Mouse (Mus musculus) ES-E14 (cell line): Measurements from ENCODE around the gene Pacrg. TPM values are rescaled to one million over a fixed set of nuclear protein-coding genes. Genes with fewer than 3 reads are reported as not detected.

Experiments used
- DNase-seq: peaks from one replicate; pipeline ENCODE4 v3.0.0-alpha.2; 2013; ENCODE audit warnings: low read depth, low spot score
- H3K27ac ChIP-seq: 2 replicates; pipeline ENCODE4 v1.5.1; 2012; ENCODE audit warnings: low read depth, mild to moderate bottlenecking, low read length, moderate library complexity, mixed read lengths; ENCODE audit not compliant: poor library complexity, insufficient read depth, severe bottlenecking
- H3K36me3 ChIP-seq: 2 replicates; pipeline ENCODE4 v1.6.1; 2012; ENCODE audit warnings: mild to moderate bottlenecking, low read length, moderate library complexity, mixed read lengths; ENCODE audit not compliant: control insufficient read depth, poor library complexity, insufficient read depth, severe bottlenecking
- H3K4me1 ChIP-seq, 2 experiments: fragments of 150-350 bp in 1 of 2; sonication (generic) in 1 of 2; 2 replicates each; pipeline ENCODE4 v1.6.1; 2012; ENCODE audit warnings: low read length in 2 of 2, mild to moderate bottlenecking in 1 of 2, mixed read lengths in 1 of 2; ENCODE audit not compliant: control insufficient read depth in 2 of 2, insufficient read depth in 2 of 2, poor library complexity in 1 of 2
- H3K4me3 ChIP-seq, 2 experiments: fragments of 150-350 bp in 1 of 2; sonication (generic) in 1 of 2; 2 replicates each; pipeline ENCODE4 v1.5.1; 2012; ENCODE audit warnings: low read length in 2 of 2, low read depth in 1 of 2, mild to moderate bottlenecking in 1 of 2, mixed read lengths in 1 of 2; ENCODE audit not compliant: insufficient read depth in 1 of 2, poor library complexity in 1 of 2, severe bottlenecking in 1 of 2
- H3K9ac ChIP-seq: 2 replicates; pipeline ENCODE4 v1.6.1; 2012; ENCODE audit warnings: low read depth, mild to moderate bottlenecking, low read length, mixed read lengths; ENCODE audit not compliant: poor library complexity, insufficient read depth, severe bottlenecking
- H3K9me3 ChIP-seq: fragments of 150-350 bp; sonication (generic); 2 replicates; pipeline ENCODE4 v1.6.1; 2012; ENCODE audit warnings: low read depth, mild to moderate bottlenecking, low read length; ENCODE audit not compliant: control insufficient read depth, insufficient read depth
- CHD2 ChIP-seq: IDR thresholded peaks from 2 replicates; pipeline ENCODE4 v1.6.1; 2014; ENCODE audit warnings: mild to moderate bottlenecking, low read depth, low read length, inconsistent platforms
- HCFC1 ChIP-seq: IDR thresholded peaks from 2 replicates; pipeline ENCODE4 v1.6.1; 2012; ENCODE audit warnings: low read length, inconsistent platforms, borderline replicate concordance; ENCODE audit not compliant: insufficient read depth
- MAFK ChIP-seq: IDR thresholded peaks from 2 replicates; pipeline ENCODE4 v1.6.1; 2014; ENCODE audit warnings: mild to moderate bottlenecking, low read depth, low read length, inconsistent platforms; ENCODE audit not compliant: insufficient read depth
- ZC3H11A ChIP-seq: IDR thresholded peaks from 2 replicates; pipeline ENCODE4 v1.6.1; 2012; ENCODE audit warnings: low read depth, mild to moderate bottlenecking, inconsistent platforms, low read length, borderline replicate concordance
- ZNF384 ChIP-seq: IDR thresholded peaks from 2 replicates; pipeline ENCODE4 v1.6.1; 2012; ENCODE audit warnings: low read depth, low read length, inconsistent platforms
- in situ Hi-C, 2 experiments: fragments of 600-800 bp; cut with MboI; formaldehyde crosslinking; loops; one replicate each; pipeline ENCODE4 v1.15.1; 2025; ENCODE audit warnings: low sequenced_read_pairs in 2 of 2, inconsistent platforms in 1 of 2; ENCODE audit not compliant: unreplicated experiment in 2 of 2
- total RNA-seq: library from RNA; depleted of rRNA; stranded (reverse); fragments of 300-350 nt; gene quantifications from 2 replicates; pipeline ENCODE4 v1.2.3, GENCODE M21; 2012

Pacrg gene
- total RNA-seq, 1 experiment: 0.27 TPM

- no peaks in the 10 kb centered on the region for H3K9me3 ChIP-seq
- H3K27ac ChIP-seq: no peak overlapping the region
- no peak for DNase-seq
- no peak overlapping the region for H3K4me3 ChIP-seq
- no peak for TF ChIP-seq MAFK
- no peak for TF ChIP-seq ZC3H11A
- TF ChIP-seq HCFC1: no peak
- no peak for TF ChIP-seq CHD2
- no peak for TF ChIP-seq ZNF384
- no peaks in the 10 kb centered on the region for H3K4me1 ChIP-seq
- H3K36me3 ChIP-seq: no peaks in the 10 kb centered on the region
- in situ Hi-C loops: no loop called here
- H3K9ac ChIP-seq: no peak overlapping the region
These were observed 422.4 kb downstream of the Pacrg start for GRCm38 (mm10) chr17:10417558-10418253.

GRCm38 (mm10) chr17:10416995-10417394 is 423.1 kb downstream of the Pacrg start:
- no peak for DNase-seq
- TF ChIP-seq ZC3H11A (no peak), CHD2 (no peak), MAFK (no peak), HCFC1 (no peak), ZNF384 (no peak)
- no peaks in the 10 kb centered on the region for H3K9me3 ChIP-seq
- no peak overlapping the region for H3K27ac ChIP-seq
- H3K9ac ChIP-seq: no peak overlapping the region
- in situ Hi-C loops: no loop called here
- H3K36me3 ChIP-seq: no peaks in the 10 kb centered on the region
- no peak overlapping the region for H3K4me3 ChIP-seq
- H3K4me1 ChIP-seq: no peaks in the 10 kb centered on the region

DNA sequence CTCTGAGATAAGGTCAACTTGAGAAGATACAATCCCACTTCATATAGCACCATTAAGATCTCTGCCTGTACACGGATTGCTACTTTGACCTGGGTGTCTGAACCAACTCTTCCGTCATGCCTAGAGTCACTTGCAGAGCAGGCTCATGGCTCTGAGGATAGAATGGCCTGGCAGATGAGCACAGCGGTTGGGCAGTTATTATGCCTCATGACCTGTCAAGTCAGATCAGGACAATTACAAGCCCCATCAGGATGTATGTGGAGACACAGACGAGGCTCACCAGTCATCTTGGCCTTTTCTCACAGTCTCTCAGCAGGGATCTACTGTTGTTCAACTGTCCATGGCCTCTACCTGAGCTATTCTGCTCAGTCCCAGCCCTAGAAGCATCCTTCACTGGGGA is 424.0 kb downstream of the Pacrg start:
- no peak overlapping the region for H3K27ac ChIP-seq
- no peak for TF ChIP-seq CHD2
- TF ChIP-seq MAFK: no peak

DNA sequence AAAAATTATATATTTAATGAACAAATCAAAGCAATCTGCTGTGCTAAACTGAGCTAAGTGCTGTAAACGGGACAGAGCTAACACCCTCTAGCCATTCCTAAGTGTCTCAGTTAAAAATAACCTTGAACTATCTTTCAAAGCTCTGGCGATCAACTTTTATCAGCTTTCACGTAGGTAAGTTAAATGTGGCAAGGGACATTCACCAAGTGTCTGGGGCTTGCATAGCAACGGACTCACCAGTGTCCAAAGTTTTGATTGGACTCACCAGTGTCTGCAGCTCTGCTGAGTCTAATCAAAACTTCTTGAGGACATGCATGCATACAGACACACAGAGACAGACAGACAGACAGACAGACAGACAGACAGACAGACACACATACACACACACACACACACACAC is 425.7 kb downstream of the Pacrg start:
- Histone ChIP-seq H3K9me3 (no peaks in the 10 kb centered on the region), H3K9ac (no peak overlapping the region), H3K27ac (no peak overlapping the region), H3K36me3 (no peaks in the 10 kb centered on the region), H3K4me1 (no peaks in the 10 kb centered on the region), H3K4me3 (no peak overlapping the region)
- no peak for DNase-seq
- in situ Hi-C loops: no loop called here
- TF ChIP-seq CHD2 (no peak), ZNF384 (no peak), MAFK (no peak), HCFC1 (no peak), ZC3H11A (no peak)

More for the DNA sequence above, 424.0 kb downstream of the Pacrg start:
- no peak overlapping the region for H3K9ac ChIP-seq
- in situ Hi-C loops: no loop called here
- no peak overlapping the region for H3K4me3 ChIP-seq
- H3K9me3 ChIP-seq: no peaks in the 10 kb centered on the region
- no peaks in the 10 kb centered on the region for H3K4me1 ChIP-seq
- no peak for DNase-seq
- no peaks in the 10 kb centered on the region for H3K36me3 ChIP-seq

- Histone ChIP-seq H3K4me3 (no peak overlapping the region), H3K27ac (no peak overlapping the region), H3K9ac (no peak overlapping the region), H3K9me3 (no peaks in the 10 kb centered on the region), H3K4me1 (peaks cover 0 to under 1% of the 10 kb centered on the region in 2 experiments; a peak in 1 of 4 replicates), H3K36me3 (no peaks in the 10 kb centered on the region)
- no peak for TF ChIP-seq ZNF384
- TF ChIP-seq CHD2: no peak
- TF ChIP-seq MAFK: no peak
- TF ChIP-seq HCFC1: no peak
- in situ Hi-C loops: no loop called here
- no peak for DNase-seq
These were observed 426.2 kb downstream of the Pacrg start for GRCm38 (mm10) chr17:10413870-10414269.
